Mouse (Mus musculus): Measurements from ENCODE around the gene Cd38. TPM values are rescaled to one million over a fixed set of nuclear protein-coding genes. Genes with fewer than 3 reads are reported as not detected.

The Cd38 gene
- 13.9 to 18.1 TPM (median 14.7 TPM) in 3 replicates for total RNA-seq (2017)

GRCm38 (mm10) chr5:43868253-43868652 lies at the start of gene Cd38:
Gene Cd38 (plus strand): TSS chr5:43868553.
- ATAC-seq (replicated peaks; ENCODE audit: insufficient number of reproducible peaks, low FRiP score, low TSS enrichment, poor library complexity, severe bottlenecking): no peak

GRCm38 (mm10) chr5:43818695-43819094 lies 49.7 kb upstream of the Cd38 start, which contains the start of gene Bst1:
Gene Bst1 (plus strand): TSS chr5:43818885.
- peak; percentile 90 for ATAC-seq (replicated peaks; ENCODE audit: insufficient number of reproducible peaks, low FRiP score, low TSS enrichment, poor library complexity, severe bottlenecking)

GRCm38 (mm10) chr5:43820785-43821184 lies 47.6 kb upstream of the Cd38 start:
- ATAC-seq (replicated peaks; ENCODE audit: insufficient number of reproducible peaks, low FRiP score, low TSS enrichment, poor library complexity, severe bottlenecking): no peak

GRCm38 (mm10) chr5:43821538-43821937 lies 46.8 kb upstream of the Cd38 start, which contains the start of gene Fbxl5:
Gene Fbxl5 (minus strand): TSS chr5:43821638.
- ATAC-seq (replicated peaks; ENCODE audit: insufficient number of reproducible peaks, low FRiP score, low TSS enrichment, poor library complexity, severe bottlenecking): no peak

- no peak for ATAC-seq (replicated peaks; ENCODE audit: insufficient number of reproducible peaks, low FRiP score, low TSS enrichment, poor library complexity, severe bottlenecking)
Observed at GRCm38 (mm10) chr5:43822199-43822598, 46.2 kb upstream of the Cd38 start.

GRCm38 (mm10) chr5:43822824-43823223 lies 45.5 kb upstream of the Cd38 start:
- no peak for ATAC-seq (replicated peaks; ENCODE audit: insufficient number of reproducible peaks, low FRiP score, low TSS enrichment, poor library complexity, severe bottlenecking)

- peak; percentile 67 for ATAC-seq (replicated peaks; ENCODE audit: insufficient number of reproducible peaks, low FRiP score, low TSS enrichment, poor library complexity, severe bottlenecking)
Observed at GRCm38 (mm10) chr5:43824580-43824979, 43.8 kb upstream of the Cd38 start.

- ATAC-seq (replicated peaks; ENCODE audit: insufficient number of reproducible peaks, low FRiP score, low TSS enrichment, poor library complexity, severe bottlenecking): 0 out of 2 replicates have a peak, but pooled peaks have one; percentile 37
Observed at GRCm38 (mm10) chr5:43826883-43827282, 41.5 kb upstream of the Cd38 start.

GRCm38 (mm10) chr5:43827366-43827765 lies 41.0 kb upstream of the Cd38 start:
- ATAC-seq (replicated peaks; ENCODE audit: insufficient number of reproducible peaks, low FRiP score, low TSS enrichment, poor library complexity, severe bottlenecking): no peak

GRCm38 (mm10) chr5:43836590-43836989 lies 31.8 kb upstream of the Cd38 start:
- ATAC-seq (replicated peaks; ENCODE audit: insufficient number of reproducible peaks, low FRiP score, low TSS enrichment, poor library complexity, severe bottlenecking): no peak

GRCm38 (mm10) chr5:43837372-43837771 lies 31.0 kb upstream of the Cd38 start:
- peak; percentile 53; the same call in 1 of the 2 replicates for ATAC-seq (replicated peaks; ENCODE audit: insufficient number of reproducible peaks, low FRiP score, low TSS enrichment, poor library complexity, severe bottlenecking)

- ATAC-seq (replicated peaks; ENCODE audit: insufficient number of reproducible peaks, low FRiP score, low TSS enrichment, poor library complexity, severe bottlenecking): peak; percentile 81
Observed at GRCm38 (mm10) chr5:43841144-43842010, 27.0 kb upstream of the Cd38 start.

- ATAC-seq (replicated peaks; ENCODE audit: insufficient number of reproducible peaks, low FRiP score, low TSS enrichment, poor library complexity, severe bottlenecking): no peak
Observed at GRCm38 (mm10) chr5:43842011-43842285, 26.4 kb upstream of the Cd38 start.

- no peak for ATAC-seq (replicated peaks; ENCODE audit: insufficient number of reproducible peaks, low FRiP score, low TSS enrichment, poor library complexity, severe bottlenecking)
Observed at GRCm38 (mm10) chr5:43842576-43843155, 25.7 kb upstream of the Cd38 start.

GRCm38 (mm10) chr5:43845083-43845482 lies 23.3 kb upstream of the Cd38 start:
- no peak for ATAC-seq (replicated peaks; ENCODE audit: insufficient number of reproducible peaks, low FRiP score, low TSS enrichment, poor library complexity, severe bottlenecking)

GRCm38 (mm10) chr5:43845646-43846045 lies 22.7 kb upstream of the Cd38 start:
- ATAC-seq (replicated peaks; ENCODE audit: insufficient number of reproducible peaks, low FRiP score, low TSS enrichment, poor library complexity, severe bottlenecking): no peak

- no peak for ATAC-seq (replicated peaks; ENCODE audit: insufficient number of reproducible peaks, low FRiP score, low TSS enrichment, poor library complexity, severe bottlenecking)
Observed at GRCm38 (mm10) chr5:43846227-43846626, 22.1 kb upstream of the Cd38 start.

GRCm38 (mm10) chr5:43847555-43847954 lies 20.8 kb upstream of the Cd38 start:
- ATAC-seq (replicated peaks; ENCODE audit: insufficient number of reproducible peaks, low FRiP score, low TSS enrichment, poor library complexity, severe bottlenecking): no peak

- 0 out of 2 replicates have a peak, but pooled peaks have one; percentile 11 for ATAC-seq (replicated peaks; ENCODE audit: insufficient number of reproducible peaks, low FRiP score, low TSS enrichment, poor library complexity, severe bottlenecking)
Observed at GRCm38 (mm10) chr5:43848275-43848674, 20.1 kb upstream of the Cd38 start.
